8 mouse cellular contexts compared by ENCODE assay signal in genomic region chr8:84813059-84813458, GRCm38 (mm10). TPM values are rescaled to one million over a fixed set of nuclear protein-coding genes. Genes with fewer than 3 reads are reported as not detected.
DNase-seq lines count a peak whose midpoint lies in the region; ATAC-seq and TF ChIP-seq lines count a peak whose summit lies in the region.

No protein-coding gene starts in this region.

- H3K9ac ChIP-seq in hindbrain, embryonic 16.5 days (ENCODE audit: low read depth, low read length), result no peak overlapping the region
- H3K9ac ChIP-seq in heart, postnatal 0 days (replicated peaks; ENCODE audit: low read depth, low read length), result no peak overlapping the region
- no peak overlapping the region for H3K9ac ChIP-seq in midbrain, embryonic 13.5 days (replicated peaks)

- peaks cover 91% of the 10 kb centered on the region for H3K27me3 ChIP-seq in hindbrain, embryonic 10.5 days (ENCODE audit: insufficient read depth, poor library complexity, severe bottlenecking)
- H3K27me3 ChIP-seq in hindbrain, embryonic 16.5 days (replicated peaks; ENCODE audit: control insufficient read depth, insufficient read depth, low read length), result peaks cover 2% of the 10 kb centered on the region; the same call in 1 of the 2 replicates
- no peaks in the 10 kb centered on the region for H3K27me3 ChIP-seq in heart, postnatal 0 days (ENCODE audit: control insufficient read depth, insufficient read depth, low read length)
- peaks cover 42% of the 10 kb centered on the region for H3K27me3 ChIP-seq in midbrain, embryonic 13.5 days
- H3K27me3 ChIP-seq in spleen, adult 2 months (ENCODE audit: control insufficient read depth, insufficient read depth, low read length), result 0 out of 2 replicates have a peak, but pooled peaks cover 1% of the 10 kb centered on the region

- peak; percentile 88 for TF ChIP-seq CTCF in heart, postnatal 0 days (IDR thresholded peaks at IDR 0.05; ENCODE audit: low read depth)
- peak; percentile 75; the same call in 1 of the 2 replicates for TF ChIP-seq CTCF in spleen, adult 2 months (IDR thresholded peaks at IDR 0.05; ENCODE audit: extremely low read depth, insufficient read depth, insufficient read length, insufficient replicate concordance)

- 0 out of 2 replicates have a peak, but pooled peaks have one; percentile 22 for TF ChIP-seq EP300 in heart, postnatal 0 days (IDR thresholded peaks at IDR 0.05; ENCODE audit: low read depth)

- no peak for TF ChIP-seq POLR2A in spleen, adult 2 months (IDR thresholded peaks at IDR 0.05; ENCODE audit: low read depth, low read length)

- H3K4me1 ChIP-seq in hindbrain, embryonic 10.5 days (replicated peaks), result peaks cover 50% of the 10 kb centered on the region
- peaks cover 16% of the 10 kb centered on the region for H3K4me1 ChIP-seq in hindbrain, embryonic 16.5 days (ENCODE audit: control insufficient read depth, insufficient read depth, low read depth, low read length)
- H3K4me1 ChIP-seq in heart, postnatal 0 days (ENCODE audit: control insufficient read depth, insufficient read depth), result peaks cover 12% of the 10 kb centered on the region; the same call in 1 of the 2 replicates
- H3K4me1 ChIP-seq in midbrain, embryonic 13.5 days (replicated peaks), result peaks cover 52% of the 10 kb centered on the region
- H3K4me1 ChIP-seq in spleen, adult 2 months (ENCODE audit: control insufficient read depth, insufficient read depth, insufficient read length), result peaks cover 5% of the 10 kb centered on the region; the same call in 1 of the 2 replicates

- no peak overlapping the region for H3K27ac ChIP-seq in hindbrain, embryonic 10.5 days
- H3K27ac ChIP-seq in hindbrain, embryonic 16.5 days (ENCODE audit: low read depth, low read length), result no peak overlapping the region; the same call in 1 of the 2 replicates
- no peak overlapping the region for H3K27ac ChIP-seq in heart, postnatal 0 days (ENCODE audit: low read depth)
- peak overlapping the region; percentile 35; the same call in 1 of the 2 replicates for H3K27ac ChIP-seq in midbrain, embryonic 13.5 days
- no peak overlapping the region for H3K27ac ChIP-seq in spleen, adult 2 months (ENCODE audit: insufficient read depth, low read length)

- no peak overlapping the region for H3K4me3 ChIP-seq in hindbrain, embryonic 10.5 days
- H3K4me3 ChIP-seq in hindbrain, embryonic 16.5 days (ENCODE audit: low read length), result no peak overlapping the region
- H3K4me3 ChIP-seq in heart, postnatal 0 days (ENCODE audit: low read depth, low read length), result no peak overlapping the region
- no peak overlapping the region for H3K4me3 ChIP-seq in midbrain, embryonic 13.5 days (replicated peaks)
- H3K4me3 ChIP-seq in spleen, adult 2 months (ENCODE audit: extremely low read depth, insufficient read depth, insufficient read length), result no peak overlapping the region

- DNase-seq in hindbrain, embryonic 10.5 days (ENCODE audit: low spot score), result peak; percentile 82
- DNase-seq in adrenal gland, postnatal 14 days, result peak; percentile 90
- DNase-seq in embryo, embryonic 9.5 days (ENCODE audit: extremely low spot score), result peak; percentile 76
- peak; percentile 62 for DNase-seq in heart, postnatal 0 days (ENCODE audit: low spot score)
- peak; percentile 35 to 75 for DNase-seq in left cerebral cortex, adult 8-10 months (ENCODE audit: low spot score in 2 of 2)
- peak; percentile 58 to 76 for DNase-seq in spleen, adult 2 months (ENCODE audit: low read depth in 1 of 2, low spot score in 2 of 2)

- no peak overlapping the region for H3K4me2 ChIP-seq in hindbrain, embryonic 16.5 days (ENCODE audit: low read length)
- no peak overlapping the region for H3K4me2 ChIP-seq in heart, postnatal 0 days (ENCODE audit: low read depth, low read length)
- H3K4me2 ChIP-seq in midbrain, embryonic 13.5 days (replicated peaks), result no peak overlapping the region

- H3K36me3 ChIP-seq in hindbrain, embryonic 10.5 days, result no peaks in the 10 kb centered on the region
- no peaks in the 10 kb centered on the region for H3K36me3 ChIP-seq in hindbrain, embryonic 16.5 days (ENCODE audit: control insufficient read depth, insufficient read depth, low read length)
- no peaks in the 10 kb centered on the region for H3K36me3 ChIP-seq in heart, postnatal 0 days (replicated peaks; ENCODE audit: control insufficient read depth, insufficient read depth, low read length)
- H3K36me3 ChIP-seq in midbrain, embryonic 13.5 days, result no peaks in the 10 kb centered on the region
- no peaks in the 10 kb centered on the region for H3K36me3 ChIP-seq in spleen, adult 2 months (ENCODE audit: control insufficient read depth, insufficient read depth, low read length)

- WGBS in hindbrain, embryonic 10.5 days, result 3% methylated on average over 5 of the region's 5 CpGs
- WGBS in hindbrain, embryonic 16.5 days, result 2% methylated on average over 5 of the region's 5 CpGs
- WGBS in heart, postnatal 0 days, result 1% methylated on average over 5 of the region's 5 CpGs
- 2% methylated on average over 5 of the region's 5 CpGs for WGBS in midbrain, embryonic 13.5 days
- 4% methylated on average over 5 of the region's 5 CpGs for WGBS in spleen, adult 2 months

- no peaks in the 10 kb centered on the region for H3K9me3 ChIP-seq in hindbrain, embryonic 10.5 days
- H3K9me3 ChIP-seq in hindbrain, embryonic 16.5 days (ENCODE audit: control insufficient read depth, low read length), result no peaks in the 10 kb centered on the region
- no peaks in the 10 kb centered on the region for H3K9me3 ChIP-seq in heart, postnatal 0 days (replicated peaks; ENCODE audit: control insufficient read depth, low read length)
- H3K9me3 ChIP-seq in midbrain, embryonic 13.5 days, result no peaks in the 10 kb centered on the region

- ATAC-seq in hindbrain, embryonic 16.5 days, result no peak
- peak; percentile 21; the same call in 1 of the 2 replicates for ATAC-seq in heart, postnatal 0 days (ENCODE audit: insufficient read depth, low read depth)
- ATAC-seq in midbrain, embryonic 13.5 days, result no peak

RNA-seq across cellular contexts. Expression of gene Dand5, which starts 9.6 kb away (rescaled TPM):
- 3.8 and 5.5 TPM in 2 replicates for polyA plus RNA-seq in hindbrain, embryonic 10.5 days (2016; fragmentation: Nextera tagmentation; extraction: Ambion mirVana)
- polyA plus RNA-seq in hindbrain, embryonic 16.5 days (2015; fragmentation: Nextera tagmentation; extraction: Ambion mirVana), result 15.4 and 17.1 TPM in 2 replicates
- total RNA-seq in adrenal gland, postnatal 14 days (2021), result 7.1 and 7.4 TPM in 2 replicates
- total RNA-seq in heart, postnatal 0 days (2014; rRNA removed; ENCODE audit: low replicate concordance), result 2.1 and 15.4 TPM in 2 replicates
- 6.2 and 8.0 TPM in 2 replicates for polyA plus RNA-seq in heart, postnatal 0 days (2015; fragmentation: Nextera tagmentation; extraction: Ambion mirVana)
- 1 to 10 TPM; 8.4 to 9.7 (median 8.9) TPM for total RNA-seq in left cerebral cortex, adult 8-10 months (2022)
- polyA plus RNA-seq in midbrain, embryonic 13.5 days (2015; fragmentation: Nextera tagmentation; extraction: Ambion mirVana), result 8.8 and 8.9 TPM in 2 replicates
- polyA plus RNA-seq in spleen, adult 2 months (2012; rRNA removed), result 1.6 and 1.8 TPM in 2 replicates

RNA-seq across cellular contexts. Expression of gene Nfix, which starts 12.9 kb away (rescaled TPM):
- 0.07 and 0.29 TPM in 2 replicates for polyA plus RNA-seq in hindbrain, embryonic 10.5 days (2016; fragmentation: Nextera tagmentation; extraction: Ambion mirVana)
- 94.3 and 109 TPM in 2 replicates for polyA plus RNA-seq in hindbrain, embryonic 16.5 days (2015; fragmentation: Nextera tagmentation; extraction: Ambion mirVana)
- total RNA-seq in adrenal gland, postnatal 14 days (2021), result 124 and 125 TPM in 2 replicates
- total RNA-seq in heart, postnatal 0 days (2014; rRNA removed; ENCODE audit: low replicate concordance), result 41.9 and 48.5 TPM in 2 replicates
- polyA plus RNA-seq in heart, postnatal 0 days (2015; fragmentation: Nextera tagmentation; extraction: Ambion mirVana), result 18.2 TPM in 2 replicates
- 100 to 1,000 TPM; 352 to 438 (median 370) TPM for total RNA-seq in left cerebral cortex, adult 8-10 months (2022)
- 22.4 and 28.4 TPM in 2 replicates for polyA plus RNA-seq in midbrain, embryonic 13.5 days (2015; fragmentation: Nextera tagmentation; extraction: Ambion mirVana)
- 13.7 and 17.1 TPM in 2 replicates for polyA plus RNA-seq in spleen, adult 2 months (2012; rRNA removed)

RNA-seq across cellular contexts. Expression of gene Gadd45gip1, which starts 18.3 kb away (rescaled TPM):
- 43.7 and 45.8 TPM in 2 replicates for polyA plus RNA-seq in hindbrain, embryonic 10.5 days (2016; fragmentation: Nextera tagmentation; extraction: Ambion mirVana)
- 40.6 and 40.7 TPM in 2 replicates for polyA plus RNA-seq in hindbrain, embryonic 16.5 days (2015; fragmentation: Nextera tagmentation; extraction: Ambion mirVana)
- total RNA-seq in adrenal gland, postnatal 14 days (2021), result 44.4 and 45.7 TPM in 2 replicates
- 47.1 and 49.8 TPM in 2 replicates for total RNA-seq in heart, postnatal 0 days (2014; rRNA removed; ENCODE audit: low replicate concordance)
- polyA plus RNA-seq in heart, postnatal 0 days (2015; fragmentation: Nextera tagmentation; extraction: Ambion mirVana), result 48.1 and 50.0 TPM in 2 replicates
- total RNA-seq in left cerebral cortex, adult 8-10 months (2022), result 10 to 100 TPM; 23.3 to 28.4 (median 24.7) TPM
- polyA plus RNA-seq in midbrain, embryonic 13.5 days (2015; fragmentation: Nextera tagmentation; extraction: Ambion mirVana), result 34.5 and 36.3 TPM in 2 replicates
- polyA plus RNA-seq in spleen, adult 2 months (2012; rRNA removed), result 20.3 and 61.4 TPM in 2 replicates

RNA-seq across cellular contexts. Expression of gene Rad23a, which starts 27.4 kb away (rescaled TPM):
- 115 TPM in 2 replicates for polyA plus RNA-seq in hindbrain, embryonic 10.5 days (2016; fragmentation: Nextera tagmentation; extraction: Ambion mirVana)
- polyA plus RNA-seq in hindbrain, embryonic 16.5 days (2015; fragmentation: Nextera tagmentation; extraction: Ambion mirVana), result 78.2 and 95.4 TPM in 2 replicates
- total RNA-seq in adrenal gland, postnatal 14 days (2021), result 108 TPM in 2 replicates
- total RNA-seq in heart, postnatal 0 days (2014; rRNA removed; ENCODE audit: low replicate concordance), result 89.2 and 126 TPM in 2 replicates
- 111 and 125 TPM in 2 replicates for polyA plus RNA-seq in heart, postnatal 0 days (2015; fragmentation: Nextera tagmentation; extraction: Ambion mirVana)
- 10 to 100 TPM; 72.4 to 90.1 (median 79.4) TPM for total RNA-seq in left cerebral cortex, adult 8-10 months (2022)
- 84.8 and 88.8 TPM in 2 replicates for polyA plus RNA-seq in midbrain, embryonic 13.5 days (2015; fragmentation: Nextera tagmentation; extraction: Ambion mirVana)
- 125 and 162 TPM in 2 replicates for polyA plus RNA-seq in spleen, adult 2 months (2012; rRNA removed)

RNA-seq across cellular contexts. Expression of gene Calr, which starts 33.7 kb away (rescaled TPM):
- 783 and 812 TPM in 2 replicates for polyA plus RNA-seq in hindbrain, embryonic 10.5 days (2016; fragmentation: Nextera tagmentation; extraction: Ambion mirVana)
- polyA plus RNA-seq in hindbrain, embryonic 16.5 days (2015; fragmentation: Nextera tagmentation; extraction: Ambion mirVana), result 743 and 792 TPM in 2 replicates
- total RNA-seq in adrenal gland, postnatal 14 days (2021), result 521 and 554 TPM in 2 replicates
- total RNA-seq in heart, postnatal 0 days (2014; rRNA removed; ENCODE audit: low replicate concordance), result 211 and 235 TPM in 2 replicates
- 201 and 266 TPM in 2 replicates for polyA plus RNA-seq in heart, postnatal 0 days (2015; fragmentation: Nextera tagmentation; extraction: Ambion mirVana)
- total RNA-seq in left cerebral cortex, adult 8-10 months (2022), result 100 to 1,000 TPM; 333 to 426 (median 383) TPM
- 599 and 642 TPM in 2 replicates for polyA plus RNA-seq in midbrain, embryonic 13.5 days (2015; fragmentation: Nextera tagmentation; extraction: Ambion mirVana)
- 112 and 116 TPM in 2 replicates for polyA plus RNA-seq in spleen, adult 2 months (2012; rRNA removed)

Comparison
In these comparisons a context has a peak if more than half of its experiments do, and no peak if none do; other contexts are left out.
1. RNA of gene Nfix, which starts 12.9 kb away (polyA plus RNA-seq): 94.3 to 109 TPM in hindbrain, embryonic 16.5 days, 22.4 to 28.4 TPM in midbrain, embryonic 13.5 days, 18.2 TPM in heart, postnatal 0 days and 13.7 to 17.1 TPM in spleen, adult 2 months; 0.07 to 0.29 TPM in hindbrain, embryonic 10.5 days; every median in the first group is over 10 times any median in the second.
2. Peak in every context shown above with its lines, with median percentiles within 50 percentile points of each other: DNase-seq.